Mouse (Mus musculus): ENCODE data around the gene Ap1ar.

DNA sequence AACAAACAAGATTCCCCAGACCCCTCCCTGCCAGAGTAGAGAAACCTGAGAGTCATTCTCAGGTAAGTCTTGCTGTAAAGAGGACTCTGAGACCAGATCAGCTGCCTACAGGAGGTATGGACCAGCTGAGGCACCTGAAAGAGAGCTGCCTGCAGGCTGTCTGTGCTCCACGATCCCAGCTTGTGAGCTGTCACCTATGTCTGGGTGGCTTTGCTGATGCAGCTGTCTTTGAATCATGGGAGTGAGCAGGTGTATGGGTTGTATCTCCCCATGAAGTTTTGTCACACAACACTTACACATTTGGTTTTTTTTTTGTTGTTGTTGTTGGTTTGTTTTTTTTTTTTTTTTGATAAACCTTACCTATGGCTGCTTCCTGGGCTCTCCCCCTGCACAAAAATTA, 16.9 kb downstream of the Ap1ar start:
- TF ChIP-seq CTCF (IDR thresholded peaks at IDR 0.05; ENCODE audit: low read depth) = no peak
- TF ChIP-seq EP300 (IDR thresholded peaks at IDR 0.05; ENCODE audit: low read depth) = no peak
